Mouse (Mus musculus): ENCODE measurements at regions not wholly inside any gene's neighbourhood (a gene's known extent, or its start where the extent isn't known, plus 50 kb on each side); places are given as distances from the start of the nearest gene placed in this dataset.

DNA sequence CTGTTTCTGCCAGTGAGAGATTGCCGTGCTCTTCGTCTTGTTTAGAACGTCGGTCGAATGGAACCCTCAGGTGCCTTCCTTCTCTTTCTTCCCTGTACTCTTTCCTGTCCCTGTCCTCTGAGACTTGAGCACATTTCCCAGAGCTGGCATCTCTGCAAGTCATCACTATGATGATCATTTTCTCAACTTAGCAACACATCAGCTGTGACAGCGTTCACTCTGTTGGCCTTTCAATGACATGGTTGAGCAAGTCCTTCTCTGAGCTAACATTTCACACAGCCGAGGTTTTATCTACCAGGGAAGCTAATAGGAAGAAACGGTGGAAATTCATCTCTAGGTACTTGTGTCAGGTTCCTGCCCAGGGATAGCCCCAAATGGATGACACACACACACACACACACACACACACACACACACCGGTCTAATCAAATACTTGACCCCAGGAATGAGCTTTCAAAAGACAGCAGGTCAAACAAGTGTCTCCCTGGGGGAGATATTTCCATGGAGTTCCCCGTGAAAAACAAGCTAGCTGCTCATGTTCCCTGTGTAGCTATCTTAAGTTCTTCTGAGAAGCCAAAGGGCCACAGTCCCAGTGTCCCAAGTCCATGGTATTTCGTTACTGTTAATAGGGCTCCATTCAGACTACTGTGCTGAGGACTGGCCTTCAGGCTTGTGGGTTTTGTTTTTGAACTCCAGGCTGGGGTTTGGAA lies 167.0 kb upstream of the Trib2 start:
- TF ChIP-seq CTCF (IDR thresholded peaks at IDR 0.05; ENCODE audit: extremely low read depth, insufficient read length, insufficient replicate concordance, low read depth, low read length) (no peak), POLR2A (IDR thresholded peaks at IDR 0.05; ENCODE audit: low read depth, low read length) (no peak)

Measured in small intestine, adult 2 months (tissue).